8 mouse cellular contexts compared by ENCODE assay signal in the genomic region with DNA sequence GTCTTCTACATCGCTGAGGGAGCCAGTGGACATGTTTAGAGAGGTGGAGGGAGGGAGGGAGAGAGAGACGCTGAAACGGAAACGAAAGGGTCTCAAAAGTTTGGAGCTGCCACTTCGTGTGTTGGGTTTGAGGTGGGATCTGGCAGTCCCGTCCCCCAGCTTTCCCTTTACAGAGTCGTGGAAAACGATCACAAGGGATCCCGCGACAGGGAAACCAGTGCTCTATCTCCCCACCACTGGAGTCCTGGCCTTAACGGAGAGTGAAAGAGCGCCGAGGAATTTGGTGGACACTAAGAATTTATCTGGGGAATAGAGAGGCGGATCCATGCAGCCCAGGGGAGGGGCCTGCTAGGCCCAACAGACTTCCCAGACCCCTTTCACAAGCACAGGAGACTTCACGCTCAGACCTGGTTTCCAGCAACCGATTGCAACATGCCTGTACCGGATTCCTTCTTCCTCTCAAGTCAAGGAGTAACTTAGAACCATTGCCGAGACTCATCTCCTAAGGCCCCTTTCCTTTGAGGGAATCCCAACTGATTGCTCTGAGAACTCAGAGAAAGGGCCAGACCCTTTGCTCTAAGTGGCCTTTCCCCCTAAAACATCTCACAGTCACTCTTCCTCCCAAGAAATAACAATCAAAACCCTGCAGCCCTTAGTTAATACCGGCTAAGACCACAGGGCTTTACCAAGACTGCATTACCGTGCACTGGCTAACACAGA. TPM values are rescaled to one million over a fixed set of nuclear protein-coding genes. Genes with fewer than 3 reads are reported as not detected.
DNase-seq lines count a peak whose midpoint lies in the region; ATAC-seq lines count a peak whose summit lies in the region.

TSS of gene Tcf21 (minus strand) at position 304 of the 720 bp plus-strand sequence.

- no peaks in the 10 kb centered on the region for H3K9me3 ChIP-seq in forebrain, embryonic 12.5 days
- no peaks in the 10 kb centered on the region for H3K9me3 ChIP-seq in intestine, embryonic 15.5 days
- H3K9me3 ChIP-seq in liver, embryonic 13.5 days (replicated peaks) = no peaks in the 10 kb centered on the region
- H3K9me3 ChIP-seq in stomach, embryonic 16.5 days (replicated peaks; ENCODE audit: control insufficient read depth, low read length) = no peaks in the 10 kb centered on the region

- 0 out of 2 replicates have a peak, but pooled peaks have one; percentile 30 for ATAC-seq in forebrain, embryonic 12.5 days (ENCODE audit: low FRiP score)
- ATAC-seq in intestine, embryonic 15.5 days = peak; percentile 74
- ATAC-seq in liver, embryonic 13.5 days (ENCODE audit: low read depth) = no peak
- peak; percentile 87 for ATAC-seq in stomach, embryonic 16.5 days (ENCODE audit: insufficient read depth, low FRiP score)

- H3K27me3 ChIP-seq in forebrain, embryonic 12.5 days = peaks cover 91% of the 10 kb centered on the region
- H3K27me3 ChIP-seq in intestine, embryonic 15.5 days (replicated peaks) = peaks cover 13% of the 10 kb centered on the region
- H3K27me3 ChIP-seq in liver, embryonic 13.5 days = peaks cover 88% of the 10 kb centered on the region
- peaks cover 10% of the 10 kb centered on the region for H3K27me3 ChIP-seq in stomach, embryonic 16.5 days (ENCODE audit: control insufficient read depth, insufficient read depth, low read length)

- no peaks in the 10 kb centered on the region for H3K36me3 ChIP-seq in forebrain, embryonic 12.5 days (replicated peaks)
- H3K36me3 ChIP-seq in intestine, embryonic 15.5 days = no peaks in the 10 kb centered on the region
- no peaks in the 10 kb centered on the region for H3K36me3 ChIP-seq in liver, embryonic 13.5 days
- no peaks in the 10 kb centered on the region for H3K36me3 ChIP-seq in stomach, embryonic 16.5 days (ENCODE audit: control insufficient read depth, insufficient read depth, low read length)

- peak within 1 kb of the TSS; percentile 22 for H3K4me2 ChIP-seq in forebrain, embryonic 12.5 days
- peak within 1 kb of the TSS; percentile 48 for H3K4me2 ChIP-seq in intestine, embryonic 15.5 days (replicated peaks)
- no peak within 1 kb of the TSS; the same call in 1 of the 2 replicates for H3K4me2 ChIP-seq in liver, embryonic 13.5 days
- peak within 1 kb of the TSS; percentile 57 for H3K4me2 ChIP-seq in stomach, embryonic 16.5 days (ENCODE audit: low read depth, low read length)

- H3K4me3 ChIP-seq in forebrain, embryonic 12.5 days (replicated peaks) = peak within 1 kb of the TSS; percentile 4; the same call in 1 of the 2 replicates
- H3K4me3 ChIP-seq in intestine, embryonic 15.5 days (replicated peaks) = peak within 1 kb of the TSS; percentile 55
- peak within 1 kb of the TSS; percentile 30 for H3K4me3 ChIP-seq in liver, embryonic 13.5 days (replicated peaks)
- peak within 1 kb of the TSS; percentile 59 for H3K4me3 ChIP-seq in stomach, embryonic 16.5 days (replicated peaks; ENCODE audit: low read length)

- H3K9ac ChIP-seq in forebrain, embryonic 12.5 days = no peak within 1 kb of the TSS
- H3K9ac ChIP-seq in intestine, embryonic 15.5 days = peak within 1 kb of the TSS; percentile 74
- H3K9ac ChIP-seq in liver, embryonic 13.5 days = peak within 1 kb of the TSS; percentile 7; the same call in 1 of the 2 replicates
- H3K9ac ChIP-seq in stomach, embryonic 16.5 days (ENCODE audit: low read length) = peak within 1 kb of the TSS; percentile 87

- no peak within 1 kb of the TSS for H3K27ac ChIP-seq in forebrain, embryonic 12.5 days
- H3K27ac ChIP-seq in intestine, embryonic 15.5 days = peak within 1 kb of the TSS; percentile 91
- H3K27ac ChIP-seq in liver, embryonic 13.5 days = no peak within 1 kb of the TSS
- H3K27ac ChIP-seq in stomach, embryonic 16.5 days (ENCODE audit: low read length) = peak within 1 kb of the TSS; percentile 97

- H3K4me1 ChIP-seq in forebrain, embryonic 12.5 days = peaks cover 12% of the 10 kb centered on the region; the same call in 1 of the 2 replicates
- peaks cover 3% of the 10 kb centered on the region; the same call in 1 of the 2 replicates for H3K4me1 ChIP-seq in intestine, embryonic 15.5 days (replicated peaks)
- H3K4me1 ChIP-seq in liver, embryonic 13.5 days (replicated peaks) = no peaks in the 10 kb centered on the region
- H3K4me1 ChIP-seq in stomach, embryonic 16.5 days (ENCODE audit: control insufficient read depth, insufficient read depth, low read length) = peaks cover 10% of the 10 kb centered on the region; the same call in 1 of the 2 replicates

- no peak for DNase-seq in adrenal gland, postnatal 14 days
- no peak for DNase-seq in liver, embryonic 13.5 days
- DNase-seq in left cerebral cortex, adult 9 months (ENCODE audit: low spot score in 2 of 2) = no peak
- DNase-seq in cerebellum, adult 9-10 months = no peak
- no peak for DNase-seq in frontal cortex, postnatal 25 days (ENCODE audit: low spot score in 2 of 2)

- WGBS in forebrain, embryonic 12.5 days = under 1% methylated on average over 20 of the region's 20 CpGs
- 9% methylated on average over 20 of the region's 20 CpGs for WGBS in intestine, embryonic 15.5 days
- WGBS in liver, embryonic 13.5 days (ENCODE audit: insufficient replicate concordance) = 2% methylated on average over 20 of the region's 20 CpGs
- 6% methylated on average over 20 of the region's 20 CpGs for WGBS in stomach, embryonic 16.5 days

RNA-seq across cellular contexts. Expression of gene Tcf21, which starts in this region (rescaled TPM):
- 12.3 and 13.9 TPM in 2 replicates for total RNA-seq in adrenal gland, postnatal 14 days (2021)
- not detected in 2 replicates for polyA plus RNA-seq in forebrain, embryonic 12.5 days (2016; fragmentation: Nextera tagmentation; extraction: Ambion mirVana)
- polyA plus RNA-seq in intestine, embryonic 15.5 days (2015; fragmentation: Nextera tagmentation; extraction: Ambion mirVana) = 151 and 186 TPM in 2 replicates
- 6.2 and 7.2 TPM in 2 replicates for polyA plus RNA-seq in liver, embryonic 13.5 days (2015; fragmentation: Nextera tagmentation; extraction: Ambion mirVana)
- polyA plus RNA-seq in stomach, embryonic 16.5 days (2015; fragmentation: Nextera tagmentation; extraction: Ambion mirVana) = 189 and 202 TPM in 2 replicates

Comparison
In these comparisons a context has a peak if more than half of its experiments do, and no peak if none do; other contexts are left out.
1. RNA of gene Tcf21 (polyA plus RNA-seq): 189 to 202 TPM in stomach, embryonic 16.5 days and 151 to 186 TPM in intestine, embryonic 15.5 days; 6.2 to 7.2 TPM in liver, embryonic 13.5 days and not detected in forebrain, embryonic 12.5 days; every median in the first group is over 10 times any median in the second.
2. Peak in ATAC-seq, H3K4me3 ChIP-seq and H3K4me2 ChIP-seq in forebrain, embryonic 12.5 days; RNA of the gene not detected or under 1 TPM.
3. H3K27ac ChIP-seq: peak in intestine, embryonic 15.5 days (single experiment) and stomach, embryonic 16.5 days (single experiment); none in forebrain, embryonic 12.5 days (single experiment) and liver, embryonic 13.5 days (single experiment).
4. H3K4me3 ChIP-seq: peak in every context shown above with its lines; median percentile 59 in stomach, embryonic 16.5 days; 55 in intestine, embryonic 15.5 days; 30 in liver, embryonic 13.5 days; 4 in forebrain, embryonic 12.5 days.